Mouse (Mus musculus): ENCODE data around the gene Ginm1.

The Ginm1 gene

GRCm38 (mm10) chr10:7792751-7793385 is at the start of gene Ginm1, which contains the start of gene Ppil4:
Gene Ginm1 (minus strand): TSS chr10:7792824.
Gene Ppil4 (plus strand): TSS chr10:7792891.
- peak; percentile 87 for DNase-seq

DNA sequence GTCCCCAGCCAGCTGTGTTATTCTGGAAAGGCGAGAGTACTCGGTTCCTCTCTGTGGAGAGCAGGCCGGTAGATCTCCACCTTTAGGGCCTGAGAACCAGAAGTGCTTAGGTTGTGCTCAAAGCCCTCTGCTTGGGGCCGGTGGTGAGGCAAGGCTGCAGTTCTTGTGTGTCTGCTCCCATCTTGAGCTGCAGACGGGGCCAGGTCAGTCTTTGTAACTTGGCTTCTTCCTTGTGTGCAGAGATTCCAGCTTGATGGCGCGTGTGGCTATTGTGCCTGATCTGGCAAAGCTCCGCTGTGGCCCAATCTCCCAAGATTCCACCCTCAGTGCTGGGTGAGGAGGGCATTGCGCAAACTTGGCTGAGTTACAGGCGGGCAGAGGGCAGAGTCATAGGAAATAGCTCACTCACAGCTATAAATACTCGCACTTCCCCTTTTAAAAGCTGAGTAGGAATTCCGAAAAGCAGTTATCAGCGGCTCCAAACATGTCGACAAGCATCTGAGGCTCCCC is 49.0 kb upstream of the Ginm1 start:
- peak; percentile 76 for DNase-seq

GRCm38 (mm10) chr10:7840785-7841184 is 48.2 kb upstream of the Ginm1 start:
- DNase-seq = no peak

GRCm38 (mm10) chr10:7840353-7840733 is 47.7 kb upstream of the Ginm1 start:
- DNase-seq = no peak

GRCm38 (mm10) chr10:7839551-7840352 is 47.1 kb upstream of the Ginm1 start:
- DNase-seq = no peak

DNA sequence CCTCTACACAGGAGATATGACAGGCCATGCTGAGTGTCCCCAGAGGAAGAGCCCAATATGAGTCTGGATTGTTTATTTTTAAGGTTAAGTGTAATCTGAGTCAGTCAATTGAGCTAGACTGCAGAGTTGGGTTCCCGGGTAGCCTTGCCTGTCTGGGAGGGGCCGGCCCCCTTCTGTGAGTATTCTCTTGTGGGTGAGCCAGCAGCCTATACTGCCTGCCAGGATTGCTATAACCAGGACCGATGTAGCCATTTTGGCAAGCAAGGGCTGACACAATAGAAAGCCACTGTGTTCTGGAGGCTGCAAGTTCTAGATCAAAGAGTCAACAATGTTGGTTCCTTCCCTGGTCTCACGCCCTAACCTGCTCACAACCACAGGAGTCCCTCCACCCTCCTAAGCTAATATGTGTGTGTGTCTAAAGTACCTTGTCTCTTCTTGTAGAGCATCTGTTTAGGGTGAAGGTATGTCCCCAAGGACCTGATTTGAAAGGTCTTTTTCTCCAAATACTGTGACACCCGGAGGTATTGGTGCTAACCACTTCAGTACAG is 46.3 kb upstream of the Ginm1 start:
- no peak for DNase-seq

- no peak for DNase-seq
These were observed 45.4 kb upstream of the Ginm1 start for GRCm38 (mm10) chr10:7838036-7838435.

GRCm38 (mm10) chr10:7837446-7837845 is 44.8 kb upstream of the Ginm1 start:
- no peak for DNase-seq

DNA sequence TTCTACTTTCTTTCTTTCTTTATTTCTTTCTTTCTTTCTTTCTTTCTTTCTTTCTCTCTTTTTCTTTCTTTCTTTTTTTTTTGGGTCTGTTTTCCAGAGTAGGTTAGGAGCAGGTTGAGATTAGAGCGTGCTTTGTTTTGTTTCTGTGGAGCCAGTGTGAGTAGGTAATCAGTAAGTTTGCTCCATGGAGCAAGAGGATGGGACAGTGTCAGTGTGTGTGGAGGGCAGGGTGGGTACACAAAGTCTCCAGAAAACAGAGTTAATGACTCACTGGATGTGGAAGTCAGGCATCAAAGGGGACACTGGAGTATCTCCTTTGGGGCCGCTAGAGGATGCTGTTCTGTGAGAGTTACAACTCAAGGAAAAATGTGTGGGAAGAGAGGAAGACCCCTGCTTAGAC is 44.3 kb upstream of the Ginm1 start:
- DNase-seq = no peak

- no peak for DNase-seq
These were observed 42.1 kb upstream of the Ginm1 start for GRCm38 (mm10) chr10:7834671-7835225.

DNA sequence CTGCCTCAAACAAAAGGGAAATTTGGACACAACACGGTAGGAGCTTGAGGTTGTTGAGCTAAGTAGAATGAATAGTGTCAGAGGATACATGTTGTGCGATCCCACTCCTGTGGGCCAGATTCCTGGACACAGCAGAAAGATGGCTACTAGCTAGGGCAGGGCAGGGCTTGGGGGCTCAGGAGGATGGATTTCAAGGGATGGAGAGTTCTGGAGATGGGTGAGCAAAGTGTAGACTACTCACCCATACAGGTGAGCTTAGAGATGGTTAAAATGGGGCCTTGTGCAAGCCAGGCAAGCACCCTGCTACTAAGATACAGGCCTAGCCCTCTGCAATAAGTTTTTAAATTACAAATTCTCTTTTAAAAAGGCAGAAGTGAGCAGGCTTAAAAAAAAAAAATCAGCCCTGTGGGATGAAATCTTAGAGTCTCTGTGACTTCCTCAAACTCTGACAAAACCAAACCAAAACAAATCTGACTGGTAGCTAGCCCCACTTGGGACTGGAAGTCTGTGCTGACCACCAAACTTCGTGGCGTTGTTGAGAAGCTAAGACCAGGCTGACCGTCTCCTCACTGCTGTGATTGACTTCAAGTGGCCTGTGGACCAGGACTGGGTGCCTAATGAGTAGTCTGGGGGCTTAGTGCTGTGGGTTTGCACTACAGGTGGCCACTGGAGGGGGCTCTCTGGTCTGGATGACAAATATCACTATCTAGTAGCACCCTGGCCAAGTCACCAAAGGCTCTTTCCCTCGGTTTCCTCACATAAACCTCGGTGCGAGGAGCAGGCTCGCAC is 40.9 kb upstream of the Ginm1 start:
- no peak for DNase-seq

DNA sequence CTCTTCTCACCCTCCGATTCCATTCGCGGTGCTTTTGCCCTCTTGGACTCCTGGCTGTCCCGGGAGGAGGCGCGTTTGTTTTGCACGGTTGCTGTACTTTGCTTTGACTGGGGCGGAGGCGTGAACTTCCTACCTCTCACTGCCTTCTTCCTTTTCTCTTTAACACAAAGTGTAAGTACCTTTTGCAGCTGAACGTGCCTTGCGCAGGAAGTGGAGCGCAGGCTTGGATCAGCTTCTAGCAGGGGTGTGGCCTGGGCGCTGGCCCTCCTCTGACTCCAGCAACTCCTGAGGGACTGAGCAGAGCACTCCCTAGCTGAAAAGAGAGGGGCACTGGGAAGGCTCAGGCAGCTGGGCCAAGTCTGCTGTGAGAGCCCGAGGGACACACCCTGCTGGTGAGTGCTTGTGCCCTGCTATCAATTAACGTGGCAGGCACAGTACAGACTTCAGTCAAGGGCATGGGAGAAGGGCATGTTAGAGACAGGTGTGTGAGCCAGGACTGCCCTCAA is 39.6 kb upstream of the Ginm1 start, which contains the start of gene Zc3h12d:
Zc3h12d (plus strand) TSS at position 300 of the 506 bp plus-strand sequence.
- DNase-seq = no peak

GRCm38 (mm10) chr10:7826106-7826505 is 33.5 kb upstream of the Ginm1 start:
- DNase-seq = no peak

- DNase-seq = no peak
These were observed 32.6 kb upstream of the Ginm1 start for GRCm38 (mm10) chr10:7825281-7825665.

GRCm38 (mm10) chr10:7824663-7825280 is 32.1 kb upstream of the Ginm1 start:
- no peak for DNase-seq

GRCm38 (mm10) chr10:7821981-7822380 is 29.4 kb upstream of the Ginm1 start:
- DNase-seq = no peak

GRCm38 (mm10) chr10:7820171-7820570 is 27.5 kb upstream of the Ginm1 start:
- no peak for DNase-seq

DNA sequence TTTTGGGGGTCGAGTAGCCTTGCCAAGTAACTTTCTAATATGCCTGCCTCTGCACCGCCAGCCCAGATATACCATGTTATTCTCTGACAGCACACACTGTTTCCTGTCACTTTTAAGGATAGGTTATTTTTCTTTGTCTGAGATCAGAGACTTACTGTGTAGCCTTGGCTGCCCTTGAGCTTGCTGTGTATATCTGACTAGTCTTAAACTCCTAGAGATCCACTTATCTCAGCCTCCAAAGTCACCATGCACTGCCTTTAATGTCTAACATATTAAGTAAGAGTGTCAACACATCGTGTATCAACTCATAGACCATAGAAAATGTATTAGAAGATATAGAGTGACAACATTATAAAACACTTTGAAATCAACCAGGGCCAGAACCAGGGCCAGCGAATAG is 27.0 kb upstream of the Ginm1 start:
- no peak for DNase-seq

- DNase-seq = no peak
These were observed 26.5 kb upstream of the Ginm1 start for GRCm38 (mm10) chr10:7819156-7819555.

GRCm38 (mm10) chr10:7818676-7819075 is 26.1 kb upstream of the Ginm1 start:
- no peak for DNase-seq

DNA sequence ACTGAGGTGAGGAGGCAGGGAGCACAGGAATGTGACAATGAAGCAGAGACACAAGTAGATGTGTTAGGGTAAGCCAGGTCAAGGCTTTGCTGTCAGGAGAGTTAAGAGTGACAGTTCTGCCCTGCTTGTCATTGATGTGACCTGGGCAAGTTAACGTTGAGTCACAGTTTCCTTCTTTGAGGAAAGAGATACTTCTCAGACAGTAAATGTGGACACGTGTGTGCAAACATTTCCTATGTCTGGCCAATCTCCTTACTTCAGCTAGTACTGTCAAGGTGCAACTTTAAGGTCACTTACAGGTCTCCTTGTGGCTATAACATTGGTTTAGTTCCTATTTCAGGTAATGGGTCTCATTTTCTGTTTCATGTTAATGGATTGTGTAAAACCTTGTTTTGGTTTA is 23.9 kb upstream of the Ginm1 start:
- no peak for DNase-seq

DNA sequence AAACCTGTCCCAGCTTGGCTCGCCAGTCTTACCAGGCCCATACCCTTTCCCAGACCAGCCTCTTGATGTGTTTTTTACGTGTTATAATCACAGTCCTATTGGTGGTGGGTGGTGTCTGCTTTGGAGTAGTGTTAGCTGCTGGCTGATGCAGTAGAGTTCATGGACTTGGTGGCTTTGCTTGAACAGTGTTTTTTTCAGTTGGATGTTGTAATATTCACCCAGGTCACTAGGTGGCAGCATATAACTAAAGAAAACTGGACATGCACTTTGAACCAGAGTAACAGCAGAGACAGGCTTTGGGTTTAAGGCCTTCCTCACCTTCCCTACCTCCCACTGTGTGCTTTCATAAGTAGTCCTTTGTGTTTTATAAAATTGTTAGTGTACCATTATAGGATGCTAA is 17.3 kb upstream of the Ginm1 start:
- DNase-seq = peak; percentile 44

Data from layer of hippocampus, adult 9-11 months (tissue).